Mouse (Mus musculus): ENCODE data around the gene Arpp21. TPM values are rescaled to one million over a fixed set of nuclear protein-coding genes. Genes with fewer than 3 reads are reported as not detected.

Gene Arpp21
- polyA plus RNA-seq, 1 experiment from 2014 or later = 8.2 TPM

DNA sequence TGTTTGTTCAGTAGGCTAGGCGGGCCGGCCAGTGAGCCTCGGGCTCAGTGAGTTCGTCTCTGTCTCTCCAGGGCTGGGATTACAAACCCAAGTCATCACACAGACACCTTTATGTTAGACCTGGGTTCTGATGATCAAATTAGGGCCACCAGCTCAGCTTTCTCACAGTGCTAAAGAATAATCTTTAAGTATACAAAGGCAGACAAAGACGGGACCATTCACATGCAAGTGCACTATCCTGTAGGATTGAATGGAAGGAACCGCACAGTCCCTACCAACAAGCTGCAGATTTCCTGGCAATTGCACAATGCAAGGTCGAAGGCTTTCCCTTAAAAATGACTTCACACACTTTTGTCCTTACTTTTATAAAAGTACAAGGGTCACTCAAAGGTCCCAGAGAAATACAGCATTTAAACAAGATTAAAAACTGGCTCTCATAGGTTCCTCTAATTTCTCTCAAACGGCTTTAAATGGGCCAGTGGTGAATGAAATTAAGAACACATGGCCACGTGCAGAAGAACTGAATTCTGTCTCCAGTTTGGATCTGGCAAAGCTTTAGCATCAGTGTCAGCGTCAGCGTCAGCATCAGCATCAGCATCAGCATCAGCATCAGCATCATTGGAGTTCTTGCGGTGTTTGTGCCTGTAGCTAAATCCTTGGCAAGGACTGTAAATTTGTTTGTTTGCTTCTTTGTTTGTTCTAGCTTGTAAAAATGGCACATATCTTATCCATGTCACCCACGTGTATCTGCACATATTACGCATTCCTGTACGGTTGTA lies 117.9 kb downstream of the Arpp21 start:
- Histone ChIP-seq H3K4me3 (ENCODE audit: low read depth, low read length) (peak overlapping the region; percentile 17), H3K27me3 (ENCODE audit: control insufficient read depth, insufficient read depth, low read length) (no peaks in the 10 kb centered on the region), H3K9me3 (ENCODE audit: control insufficient read depth, low read length) (no peaks in the 10 kb centered on the region), H3K36me3 (ENCODE audit: control insufficient read depth, insufficient read depth, low read length) (no peaks in the 10 kb centered on the region), H3K4me1 (ENCODE audit: control insufficient read depth, insufficient read depth, low read length) (0 out of 2 replicates have a peak, but pooled peaks cover 5% of the 10 kb centered on the region), H3K9ac (ENCODE audit: low read length) (peak overlapping the region; percentile 33; the same call in 1 of the 2 replicates), H3K27ac (ENCODE audit: low read depth, low read length) (no peak overlapping the region), H3K4me2 (ENCODE audit: low read depth) (peak overlapping the region; percentile 53)
- ATAC-seq (ENCODE audit: insufficient read depth, low FRiP score, low TSS enrichment) (no peak), DNase-seq (ENCODE audit: low spot score) (no peak)
- WGBS = 29% methylated on average over 15 of the region's 15 CpGs

DNA sequence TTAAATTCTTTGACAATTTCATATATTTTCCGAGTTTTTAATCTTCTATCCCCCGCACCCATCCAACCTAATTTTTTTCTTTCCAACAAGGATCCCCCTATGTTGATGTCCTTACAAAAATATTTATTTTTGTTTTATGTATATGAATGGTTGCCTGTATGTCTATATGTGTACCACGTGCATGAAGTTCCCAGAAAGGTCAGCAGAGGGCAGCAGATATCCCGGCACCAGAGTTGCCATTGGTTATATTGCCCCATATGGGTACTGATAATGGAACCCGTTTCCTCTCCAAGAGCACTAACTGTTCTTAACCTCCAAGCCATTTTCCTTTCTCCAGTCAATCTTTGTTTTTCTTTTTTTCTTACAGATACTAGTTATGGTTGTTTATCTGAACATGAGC lies 124.1 kb downstream of the Arpp21 start:
- Histone ChIP-seq H3K9ac (ENCODE audit: low read length) (no peak overlapping the region), H3K4me1 (ENCODE audit: control insufficient read depth, insufficient read depth, low read length) (no peaks in the 10 kb centered on the region), H3K4me3 (ENCODE audit: low read depth, low read length) (no peak overlapping the region), H3K27me3 (ENCODE audit: control insufficient read depth, insufficient read depth, low read length) (no peaks in the 10 kb centered on the region), H3K9me3 (ENCODE audit: control insufficient read depth, low read length) (no peaks in the 10 kb centered on the region), H3K36me3 (ENCODE audit: control insufficient read depth, insufficient read depth, low read length) (no peaks in the 10 kb centered on the region), H3K4me2 (ENCODE audit: low read depth) (no peak overlapping the region), H3K27ac (ENCODE audit: low read depth, low read length) (no peak overlapping the region)
- 90% methylated on average over 5 of the region's 5 CpGs for WGBS
- no peak for ATAC-seq (ENCODE audit: insufficient read depth, low FRiP score, low TSS enrichment)
- DNase-seq (ENCODE audit: low spot score) = no peak

DNA sequence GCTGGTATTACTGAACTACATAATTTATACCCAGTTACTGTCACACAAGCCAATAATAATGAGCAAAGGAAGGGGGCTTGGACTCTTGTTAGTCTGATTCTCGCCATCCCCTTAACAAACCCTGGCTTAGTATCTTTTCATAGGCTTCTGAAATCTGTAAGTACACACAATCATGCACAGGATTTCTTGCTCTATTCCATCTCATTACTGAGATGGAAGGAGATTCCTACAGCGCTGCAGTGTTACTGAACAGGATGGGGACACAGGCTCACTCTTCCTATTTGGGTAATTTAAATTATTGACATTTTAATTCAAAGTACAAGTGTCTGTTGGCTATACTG lies 132.9 kb downstream of the Arpp21 start:
- Histone ChIP-seq H3K9me3 (ENCODE audit: control insufficient read depth, low read length) (no peaks in the 10 kb centered on the region), H3K27ac (ENCODE audit: low read depth, low read length) (0 out of 2 replicates have a peak overlapping the region, but pooled peaks have one; percentile 3), H3K36me3 (ENCODE audit: control insufficient read depth, insufficient read depth, low read length) (no peaks in the 10 kb centered on the region), H3K4me3 (ENCODE audit: low read depth, low read length) (no peak overlapping the region), H3K4me2 (ENCODE audit: low read depth) (no peak overlapping the region), H3K27me3 (ENCODE audit: control insufficient read depth, insufficient read depth, low read length) (no peaks in the 10 kb centered on the region), H3K4me1 (ENCODE audit: control insufficient read depth, insufficient read depth, low read length) (no peaks in the 10 kb centered on the region), H3K9ac (ENCODE audit: low read length) (no peak overlapping the region)
- ATAC-seq (ENCODE audit: insufficient read depth, low FRiP score, low TSS enrichment) (0 out of 2 replicates have a peak, but pooled peaks have one; percentile 7), DNase-seq (ENCODE audit: low spot score) (no peak)
- WGBS = 70% methylated on average over 2 of the region's 2 CpGs

GRCm38 (mm10) chr9:112102155-112102851 lies 133.4 kb downstream of the Arpp21 start:
- Histone ChIP-seq H3K4me3 (ENCODE audit: low read depth, low read length) (no peak overlapping the region), H3K9ac (ENCODE audit: low read length) (no peak overlapping the region), H3K9me3 (ENCODE audit: control insufficient read depth, low read length) (no peaks in the 10 kb centered on the region), H3K27me3 (ENCODE audit: control insufficient read depth, insufficient read depth, low read length) (no peaks in the 10 kb centered on the region), H3K27ac (ENCODE audit: low read depth, low read length) (0 out of 2 replicates have a peak overlapping the region, but pooled peaks have one; percentile 3), H3K4me1 (ENCODE audit: control insufficient read depth, insufficient read depth, low read length) (no peaks in the 10 kb centered on the region), H3K4me2 (ENCODE audit: low read depth) (no peak overlapping the region), H3K36me3 (ENCODE audit: control insufficient read depth, insufficient read depth, low read length) (no peaks in the 10 kb centered on the region)
- ATAC-seq (ENCODE audit: insufficient read depth, low FRiP score, low TSS enrichment) (peak; percentile 79), DNase-seq (ENCODE audit: low spot score) (peak; percentile 50)
- WGBS = 47% methylated on average over 6 of the region's 6 CpGs

DNA sequence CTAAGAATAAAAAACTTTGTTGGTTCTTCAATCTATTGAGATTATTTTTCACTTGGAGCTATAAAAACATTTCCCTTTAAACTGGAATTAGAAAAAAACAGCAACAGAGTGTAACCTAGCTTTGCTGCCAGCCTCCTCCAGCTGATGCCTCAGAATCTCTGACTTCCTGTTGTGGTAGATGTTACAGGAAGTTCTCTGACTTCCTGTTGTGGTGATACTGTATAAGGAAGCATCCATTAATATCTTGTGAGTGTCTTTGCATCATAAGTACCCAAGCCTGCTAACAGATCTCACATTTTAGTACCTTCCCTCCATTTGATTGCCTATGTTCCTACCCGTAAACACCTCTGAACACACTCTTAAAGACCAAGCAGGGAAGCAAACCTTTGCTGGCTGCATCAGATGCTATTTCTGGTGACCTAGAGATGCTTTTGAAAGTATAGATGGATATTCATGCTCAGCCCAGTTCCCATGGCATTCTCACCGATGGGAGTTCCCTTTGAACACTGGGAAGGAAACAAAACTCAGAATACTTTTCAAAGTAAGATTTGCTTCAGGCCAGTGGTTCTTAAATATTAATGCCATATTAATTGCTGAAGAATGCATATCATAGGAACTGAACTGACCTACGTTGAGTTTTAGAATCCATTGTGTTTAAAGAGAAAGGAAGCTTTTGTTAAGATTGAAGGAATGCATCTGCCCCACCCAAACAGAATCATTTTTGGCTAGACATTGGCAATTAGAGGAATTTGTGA lies 134.7 kb downstream of the Arpp21 start:
- H3K4me2 ChIP-seq (ENCODE audit: low read depth) = no peak overlapping the region
- no peaks in the 10 kb centered on the region for H3K4me1 ChIP-seq (ENCODE audit: control insufficient read depth, insufficient read depth, low read length)
- H3K27ac ChIP-seq (ENCODE audit: low read depth, low read length) = no peak overlapping the region
- 76% methylated on average over 3 of the region's 3 CpGs for WGBS
- H3K9ac ChIP-seq (ENCODE audit: low read length) = no peak overlapping the region
- ATAC-seq (ENCODE audit: insufficient read depth, low FRiP score, low TSS enrichment) (no peak), DNase-seq (ENCODE audit: low spot score) (no peak)
- no peaks in the 10 kb centered on the region for H3K9me3 ChIP-seq (ENCODE audit: control insufficient read depth, low read length)
- H3K27me3 ChIP-seq (ENCODE audit: control insufficient read depth, insufficient read depth, low read length) = no peaks in the 10 kb centered on the region
- H3K4me3 ChIP-seq (ENCODE audit: low read depth, low read length) = no peak overlapping the region
- no peaks in the 10 kb centered on the region for H3K36me3 ChIP-seq (ENCODE audit: control insufficient read depth, insufficient read depth, low read length)

DNA sequence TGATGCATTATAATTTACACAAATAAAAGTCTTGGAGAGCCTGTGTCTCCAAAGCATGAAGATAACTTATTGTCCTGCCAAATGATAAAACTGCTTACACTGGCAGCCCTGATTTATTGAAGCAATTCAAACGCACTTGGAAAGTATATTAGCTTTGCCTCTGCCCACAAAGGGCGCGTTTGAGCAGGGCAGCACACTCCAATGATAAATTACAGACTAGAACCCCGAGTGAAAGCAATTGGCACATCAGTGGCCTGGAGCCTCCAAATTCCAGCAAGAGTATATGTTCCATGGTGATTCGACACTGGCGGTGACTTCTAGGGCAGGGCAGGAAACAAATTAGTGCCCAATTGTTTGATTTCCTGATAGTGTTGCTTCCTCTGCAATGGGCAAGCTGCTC lies 137.5 kb downstream of the Arpp21 start:
- DNase-seq (ENCODE audit: low spot score) (no peak), ATAC-seq (ENCODE audit: insufficient read depth, low FRiP score, low TSS enrichment) (no peak)
- 48% methylated on average over 6 of the region's 6 CpGs for WGBS
- H3K27me3 ChIP-seq (ENCODE audit: control insufficient read depth, insufficient read depth, low read length) = no peaks in the 10 kb centered on the region
- no peaks in the 10 kb centered on the region for H3K36me3 ChIP-seq (ENCODE audit: control insufficient read depth, insufficient read depth, low read length)
- H3K4me2 ChIP-seq (ENCODE audit: low read depth) = no peak overlapping the region
- no peak overlapping the region for H3K9ac ChIP-seq (ENCODE audit: low read length)
- H3K9me3 ChIP-seq (ENCODE audit: control insufficient read depth, low read length) = no peaks in the 10 kb centered on the region
- H3K4me3 ChIP-seq (ENCODE audit: low read depth, low read length) = no peak overlapping the region
- no peaks in the 10 kb centered on the region for H3K4me1 ChIP-seq (ENCODE audit: control insufficient read depth, insufficient read depth, low read length)
- H3K27ac ChIP-seq (ENCODE audit: low read depth, low read length) = no peak overlapping the region

GRCm38 (mm10) chr9:112095708-112096107 lies 140.0 kb downstream of the Arpp21 start:
- Histone ChIP-seq H3K9ac (ENCODE audit: low read length) (no peak overlapping the region), H3K36me3 (ENCODE audit: control insufficient read depth, insufficient read depth, low read length) (no peaks in the 10 kb centered on the region), H3K9me3 (ENCODE audit: control insufficient read depth, low read length) (no peaks in the 10 kb centered on the region), H3K4me2 (ENCODE audit: low read depth) (no peak overlapping the region), H3K4me3 (ENCODE audit: low read depth, low read length) (no peak overlapping the region), H3K27me3 (ENCODE audit: control insufficient read depth, insufficient read depth, low read length) (no peaks in the 10 kb centered on the region), H3K4me1 (ENCODE audit: control insufficient read depth, insufficient read depth, low read length) (no peaks in the 10 kb centered on the region), H3K27ac (ENCODE audit: low read depth, low read length) (no peak overlapping the region)
- 78% methylated on average over 5 of the region's 5 CpGs for WGBS
- no peak for DNase-seq (ENCODE audit: low spot score)
- ATAC-seq (ENCODE audit: insufficient read depth, low FRiP score, low TSS enrichment) = no peak

GRCm38 (mm10) chr9:112095198-112095597 lies 140.5 kb downstream of the Arpp21 start:
- 93% methylated on average over 2 of the region's 2 CpGs for WGBS
- ATAC-seq (ENCODE audit: insufficient read depth, low FRiP score, low TSS enrichment) (no peak), DNase-seq (ENCODE audit: low spot score) (no peak)
- H3K4me2 ChIP-seq (ENCODE audit: low read depth) = no peak overlapping the region
- H3K36me3 ChIP-seq (ENCODE audit: control insufficient read depth, insufficient read depth, low read length) = no peaks in the 10 kb centered on the region
- H3K27ac ChIP-seq (ENCODE audit: low read depth, low read length) = no peak overlapping the region
- H3K9ac ChIP-seq (ENCODE audit: low read length) = no peak overlapping the region
- H3K4me1 ChIP-seq (ENCODE audit: control insufficient read depth, insufficient read depth, low read length) = no peaks in the 10 kb centered on the region
- H3K27me3 ChIP-seq (ENCODE audit: control insufficient read depth, insufficient read depth, low read length) = no peaks in the 10 kb centered on the region
- H3K4me3 ChIP-seq (ENCODE audit: low read depth, low read length) = no peak overlapping the region
- H3K9me3 ChIP-seq (ENCODE audit: control insufficient read depth, low read length) = no peaks in the 10 kb centered on the region

Data from neural tube, embryonic 11.5 days (tissue).